Mouse (Mus musculus): ENCODE results near the gene Tsen54.
"Not testable (repeated sequence)": the region's sequence is repeated elsewhere in the genome, so short reads cannot be mapped to it uniquely, and the experiment has no call there.

Gene Tsen54

GRCm38 (mm10) chr11:115829036-115829435 lies 14.5 kb downstream of the Tsen54 start:
- no peak for DNase-seq (ENCODE audit: low spot score in 2 of 2)

DNA sequence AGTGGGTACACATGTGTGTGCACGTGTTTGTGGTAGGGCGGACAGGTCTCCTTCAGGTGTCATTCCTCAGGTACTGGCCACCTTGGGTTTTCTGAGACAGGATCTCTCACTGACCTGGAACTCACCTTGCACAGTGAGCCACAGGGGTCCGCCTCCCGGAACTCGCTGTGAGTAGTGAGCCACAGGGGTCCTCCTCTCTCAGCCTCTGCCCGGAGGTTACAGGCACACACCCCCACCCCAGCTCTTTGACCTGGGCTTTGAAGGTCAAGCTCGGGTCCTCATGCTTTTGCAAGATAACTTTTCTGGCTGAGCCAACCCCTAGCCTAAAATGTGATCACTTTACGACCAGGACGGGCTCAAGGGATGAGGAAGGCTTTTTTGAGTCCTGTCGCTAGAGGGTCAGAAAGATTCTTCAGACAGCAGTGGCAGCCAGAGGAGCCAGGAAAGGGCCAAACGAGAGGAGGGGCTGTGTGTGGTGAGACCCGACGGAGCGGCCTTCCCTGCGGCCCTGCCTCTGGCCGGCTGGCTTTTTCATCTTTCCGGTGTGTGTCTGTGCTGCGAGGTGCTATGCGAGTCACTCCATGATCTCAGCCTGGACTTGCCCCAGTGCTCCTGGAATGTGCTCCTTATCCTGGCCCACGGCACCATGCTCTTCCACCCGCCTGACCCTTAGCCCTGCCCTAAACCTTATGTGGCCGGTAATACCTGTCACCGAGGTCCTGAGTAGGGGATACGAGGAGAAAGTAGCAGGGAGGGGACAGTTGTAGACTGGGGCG lies 16.2 kb downstream of the Tsen54 start:
- DNase-seq (ENCODE audit: low spot score in 2 of 2): no peak

- DNase-seq (ENCODE audit: low spot score in 2 of 2): no peak
Observed at GRCm38 (mm10) chr11:115831518-115831917, 17.0 kb downstream of the Tsen54 start.

DNA sequence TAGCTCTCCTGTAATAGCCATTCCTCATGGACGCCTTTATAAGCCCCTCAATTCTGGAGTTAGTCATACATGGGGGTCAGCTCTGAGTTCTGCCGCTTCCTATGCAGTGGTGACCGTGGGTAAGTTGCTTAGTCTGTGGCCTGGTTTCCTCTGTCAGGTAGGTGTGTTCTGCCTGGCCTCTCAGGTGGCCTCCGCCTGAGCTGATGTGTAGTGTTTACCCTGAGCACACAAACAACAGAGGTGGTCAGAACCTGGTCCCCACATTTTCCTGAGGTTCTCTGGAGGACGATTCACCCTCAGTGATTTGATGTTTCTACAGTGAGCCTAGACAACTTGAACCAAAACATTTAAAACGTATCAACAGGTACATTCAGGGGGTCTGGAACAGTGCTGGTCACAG lies 17.5 kb downstream of the Tsen54 start:
- DNase-seq (ENCODE audit: low spot score in 2 of 2): no peak

DNA sequence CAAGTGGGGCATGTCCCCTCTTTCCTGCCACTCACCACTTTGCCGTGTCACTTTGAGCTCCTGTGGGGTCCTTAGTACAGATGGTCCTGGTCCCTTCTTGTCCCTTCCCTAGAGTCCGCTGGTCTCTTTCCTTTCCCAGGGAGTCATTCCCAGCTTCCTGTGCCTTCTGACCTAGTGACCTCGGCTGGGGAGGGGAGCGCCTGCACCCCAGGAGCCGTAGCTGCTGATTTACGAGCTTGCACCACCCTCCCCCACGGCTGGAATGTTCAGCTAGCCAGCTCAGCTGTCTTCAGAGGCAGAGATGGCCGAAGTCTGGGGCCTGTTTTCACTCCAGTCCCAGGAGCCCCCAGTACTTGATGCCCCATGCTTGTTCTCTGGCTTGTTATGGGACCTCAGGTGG lies 18.0 kb downstream of the Tsen54 start:
- no peak for DNase-seq (ENCODE audit: low spot score in 2 of 2)

DNA sequence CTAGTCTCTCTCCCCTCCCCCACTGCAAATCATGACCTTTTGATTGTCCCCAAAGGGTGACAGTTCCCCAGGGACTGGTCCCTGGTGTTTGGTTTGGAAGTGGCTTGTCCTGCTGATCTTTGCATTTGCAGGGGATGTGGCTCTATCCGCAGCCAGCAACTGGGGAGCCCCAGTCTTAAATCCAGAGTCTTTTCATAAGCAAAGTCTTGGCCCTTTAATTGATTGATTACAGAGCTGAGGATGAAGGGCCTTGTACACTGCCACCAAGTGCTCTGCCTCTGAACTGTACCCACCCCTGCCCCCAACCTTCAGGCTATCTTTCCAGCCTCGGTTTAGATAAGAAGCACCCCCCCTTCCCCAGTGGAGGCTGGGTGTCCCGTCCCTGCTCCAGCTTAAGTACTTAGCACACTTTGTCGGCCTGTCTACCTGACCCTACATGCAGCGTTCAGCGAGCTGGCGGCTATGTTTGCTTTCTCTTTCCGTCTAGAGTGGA lies 18.5 kb downstream of the Tsen54 start:
- no peak for DNase-seq (ENCODE audit: low spot score in 2 of 2)

DNA sequence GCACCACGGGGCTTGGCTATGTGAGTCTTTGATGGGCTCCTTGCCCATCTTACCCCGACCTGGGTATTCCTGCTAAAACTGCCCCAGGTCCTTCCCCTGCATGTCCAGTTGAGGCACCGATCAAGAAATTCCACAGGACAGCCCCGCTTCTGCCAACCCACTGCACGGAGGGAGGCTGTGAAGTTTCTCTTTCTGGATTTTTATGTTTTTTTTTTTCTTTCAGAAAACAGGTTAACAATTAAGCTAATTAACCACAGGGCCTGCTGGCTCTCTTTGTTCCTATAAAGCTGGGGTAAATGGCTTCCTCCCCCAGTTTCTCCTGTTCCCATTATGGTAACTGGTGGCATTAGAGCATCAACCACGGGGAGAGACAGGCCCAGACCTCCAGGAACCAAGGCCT lies 19.5 kb downstream of the Tsen54 start:
- no peak for DNase-seq (ENCODE audit: low spot score in 2 of 2)

DNA sequence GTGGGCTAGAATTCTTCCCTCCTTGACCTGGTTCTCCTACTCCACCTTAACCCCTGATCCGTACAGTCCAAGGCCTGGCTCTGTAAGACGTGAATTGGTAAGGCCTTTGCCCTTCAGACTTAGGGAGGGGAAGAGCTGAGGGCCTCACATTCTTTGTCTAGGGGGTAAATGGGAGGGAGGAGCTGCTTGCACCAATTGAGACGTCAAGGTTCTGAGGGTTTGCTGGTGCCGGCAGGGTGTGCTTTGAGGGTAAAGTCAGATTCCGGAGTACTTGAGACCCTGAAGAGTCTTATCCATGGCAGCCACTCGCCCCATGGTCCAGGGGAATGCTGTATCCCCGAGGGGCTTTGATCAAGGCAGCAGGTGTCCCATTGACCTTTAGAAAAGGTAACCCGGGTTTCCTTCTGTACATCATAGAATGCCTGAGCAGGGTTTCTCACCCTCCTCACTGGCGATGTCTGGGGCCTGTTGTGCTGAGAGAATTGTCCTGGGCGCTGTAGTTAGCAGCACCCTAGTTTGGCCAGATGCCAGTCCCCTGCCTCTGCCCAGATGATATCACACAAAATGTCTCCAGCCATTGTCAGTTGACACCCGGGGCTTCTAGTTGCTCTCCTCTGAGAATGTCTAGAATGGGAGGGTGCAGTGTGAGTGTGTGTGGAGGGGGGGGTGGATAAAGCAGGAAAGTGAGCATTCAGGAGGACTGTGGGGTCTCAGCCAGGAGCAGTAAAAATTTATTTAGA lies 22.3 kb downstream of the Tsen54 start:
- DNase-seq (ENCODE audit: low spot score in 2 of 2): no peak

DNA sequence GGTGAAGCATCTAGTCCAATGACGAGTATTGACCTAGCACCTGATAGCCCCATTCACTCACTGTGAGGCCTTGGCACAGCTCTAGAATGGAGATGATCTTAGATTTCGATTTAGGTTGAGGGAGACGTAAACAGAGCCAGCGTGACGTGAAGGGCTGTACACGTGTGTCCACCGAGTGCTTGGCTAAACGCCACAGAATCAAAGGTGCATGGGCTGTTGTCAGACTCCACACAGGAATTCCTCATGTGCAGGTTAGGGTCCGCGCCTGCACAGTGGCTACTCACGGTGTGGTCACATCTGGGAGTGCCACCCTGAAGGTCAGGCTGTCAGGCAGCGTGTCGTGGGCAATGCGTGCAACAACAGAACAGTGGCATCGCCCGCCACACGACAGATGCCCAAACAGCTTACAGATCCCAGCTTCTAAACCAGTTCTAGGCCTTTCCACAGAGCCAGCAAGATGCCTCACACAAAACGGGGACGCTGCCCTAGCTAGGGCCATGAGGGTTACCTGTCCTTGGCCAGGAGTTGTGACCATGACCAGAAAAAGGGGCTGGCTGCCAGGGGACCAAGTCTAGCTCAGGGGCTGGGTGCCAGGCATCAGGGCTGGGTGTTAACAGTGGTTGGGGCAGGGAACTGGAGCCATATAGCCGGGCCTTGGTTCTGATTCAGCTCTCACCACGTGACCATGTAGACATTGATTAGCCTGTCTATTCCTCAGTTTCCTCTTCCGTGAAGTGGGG lies 23.3 kb downstream of the Tsen54 start:
- no peak for DNase-seq (ENCODE audit: low spot score in 2 of 2)

- no peak for DNase-seq (ENCODE audit: low spot score in 2 of 2)
Observed at GRCm38 (mm10) chr11:115838895-115839311, 24.4 kb downstream of the Tsen54 start.

DNA sequence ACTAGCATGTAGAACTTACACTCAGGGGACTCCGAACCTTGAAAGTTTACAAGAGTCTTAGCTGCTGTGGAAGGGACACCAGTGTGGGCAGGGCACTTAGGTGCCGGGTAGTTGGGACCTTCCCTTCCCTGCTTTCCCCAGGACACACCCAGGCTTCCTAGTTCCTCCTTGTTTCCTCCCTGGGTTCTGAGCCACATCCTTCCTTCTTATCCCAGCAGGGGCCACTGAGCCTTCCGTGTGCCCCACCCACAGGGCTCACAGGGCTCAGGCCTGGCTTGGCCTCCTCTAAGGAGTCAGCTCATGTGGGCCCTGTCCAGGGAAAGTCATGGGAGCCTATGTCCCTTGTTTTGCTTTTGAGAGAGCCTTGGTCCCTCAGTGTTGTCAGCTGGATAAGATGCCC lies 25.2 kb downstream of the Tsen54 start:
- DNase-seq (ENCODE audit: low spot score in 2 of 2): no peak

DNA sequence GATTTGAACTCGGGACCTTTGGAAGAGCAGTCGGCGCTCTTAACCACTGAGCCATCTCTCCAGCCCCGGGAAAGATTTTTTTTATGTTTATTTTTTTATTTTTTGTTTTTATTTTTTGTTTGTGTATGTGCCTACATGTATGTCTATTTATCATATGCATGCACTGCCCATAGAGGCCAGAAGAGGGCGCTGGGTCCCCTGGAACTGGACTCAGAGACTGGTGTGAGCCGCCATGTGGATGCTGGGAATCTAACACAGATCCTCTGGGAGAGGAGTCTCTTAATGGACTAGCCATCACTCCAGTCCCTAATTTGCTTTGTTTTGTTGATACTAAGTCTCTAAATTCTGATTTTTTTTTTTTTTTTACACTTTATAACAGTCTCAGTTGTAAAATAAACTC lies 26.5 kb downstream of the Tsen54 start:
- DNase-seq (ENCODE audit: low spot score in 2 of 2): no peak

- peak; percentile 16 to 22 for DNase-seq (ENCODE audit: low spot score in 2 of 2)
Observed at GRCm38 (mm10) chr11:115841961-115842550, 27.5 kb downstream of the Tsen54 start.

DNA sequence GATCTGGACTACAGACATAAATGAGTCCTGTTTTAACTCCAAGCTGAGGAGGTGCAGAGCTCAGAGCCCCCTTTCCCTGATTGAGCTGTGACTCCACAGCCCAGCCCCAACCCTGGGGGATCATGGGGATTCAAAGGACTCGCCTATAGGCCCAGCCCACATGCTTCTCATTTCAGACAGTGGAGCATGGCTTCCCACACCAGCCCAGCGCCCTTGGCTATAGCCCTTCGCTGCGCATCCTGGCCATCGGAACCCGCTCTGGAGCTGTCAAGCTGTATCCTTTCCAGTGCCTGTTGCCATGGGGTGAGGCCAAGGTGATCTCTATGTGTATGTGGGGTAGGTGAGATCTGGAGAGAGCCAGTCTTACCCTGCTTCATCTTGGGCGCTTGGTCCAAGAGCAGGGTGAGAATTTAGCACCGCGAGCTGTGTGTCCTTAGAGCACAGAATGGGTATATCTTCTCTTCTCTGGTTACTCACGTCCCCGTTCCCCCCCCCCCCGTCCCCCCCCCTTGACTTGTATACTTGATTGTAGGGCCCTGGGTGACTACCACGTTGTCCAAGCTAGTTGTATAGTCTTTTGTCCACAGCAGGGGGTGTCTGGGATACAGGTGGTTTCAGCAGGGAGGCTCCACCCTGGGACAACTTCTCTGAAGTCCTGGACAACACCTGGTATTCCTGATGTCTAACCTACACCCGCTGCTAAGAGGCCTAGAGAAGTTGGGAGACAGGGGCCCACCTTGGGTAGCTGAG lies 28.8 kb downstream of the Tsen54 start:
- no peak for DNase-seq (ENCODE audit: low spot score in 2 of 2)

DNA sequence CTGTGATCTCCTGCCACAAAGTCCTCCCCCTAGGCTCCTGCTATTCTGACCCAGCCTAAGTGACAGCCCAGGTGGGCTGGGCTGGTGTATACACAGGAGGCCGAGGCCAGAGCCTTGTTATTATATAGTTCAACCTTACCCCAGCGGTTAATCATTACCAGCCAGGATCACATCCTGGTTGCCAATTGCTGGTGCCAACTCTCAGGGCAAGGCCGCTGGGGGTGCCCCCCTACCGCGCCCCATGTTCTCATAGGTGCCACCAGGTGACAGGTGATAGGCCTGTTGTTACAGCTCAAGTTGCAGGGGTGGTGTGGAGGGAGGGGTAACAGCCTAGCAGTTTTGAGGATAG lies 29.3 kb downstream of the Tsen54 start:
- no peak for DNase-seq (ENCODE audit: low spot score in 2 of 2)

DNA sequence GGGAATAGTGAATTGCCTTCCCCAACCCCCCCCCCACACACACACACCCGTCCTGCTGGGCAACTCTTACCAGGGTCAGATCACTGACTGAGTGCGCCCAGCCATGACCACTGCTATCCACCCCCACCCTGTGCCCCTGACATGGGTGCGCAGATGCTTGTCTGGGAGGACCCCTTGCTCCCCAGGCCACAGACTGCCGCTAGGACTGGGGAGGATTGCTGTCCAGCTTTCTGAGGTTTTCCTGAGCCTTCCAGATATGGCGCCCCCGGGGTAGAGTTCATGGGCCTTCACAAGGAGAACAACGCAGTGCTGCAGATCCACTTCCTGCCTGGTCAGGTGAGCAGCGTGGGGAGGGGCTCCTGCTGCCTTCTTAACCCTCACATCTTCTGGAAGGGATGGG lies 29.7 kb downstream of the Tsen54 start:
- DNase-seq (ENCODE audit: low spot score in 2 of 2): no peak

GRCm38 (mm10) chr11:115845819-115846218 lies 31.3 kb downstream of the Tsen54 start:
- no peak for DNase-seq (ENCODE audit: low spot score in 2 of 2)

DNA sequence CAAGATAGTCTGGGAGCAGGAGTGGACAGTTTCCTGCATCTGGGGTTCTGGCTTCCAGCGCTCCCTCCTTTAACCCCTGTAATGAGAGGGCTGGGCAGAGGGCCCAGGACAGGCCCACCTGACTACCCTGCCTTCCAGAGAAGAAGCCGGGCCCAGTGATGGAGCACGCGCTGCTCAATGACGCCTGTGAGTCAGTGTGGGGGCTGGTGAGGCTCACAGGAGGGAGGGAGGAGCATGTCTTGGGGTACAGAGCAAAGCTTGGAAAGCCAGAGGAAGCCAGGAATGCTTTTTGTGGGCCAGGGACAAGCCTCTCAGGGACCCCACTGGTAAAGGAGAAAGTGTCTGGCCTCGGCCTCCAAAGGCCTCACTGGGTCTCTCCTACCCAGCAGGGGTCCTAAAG lies 40.1 kb downstream of the Tsen54 start:
- no peak for DNase-seq (ENCODE audit: low spot score in 2 of 2)

DNA sequence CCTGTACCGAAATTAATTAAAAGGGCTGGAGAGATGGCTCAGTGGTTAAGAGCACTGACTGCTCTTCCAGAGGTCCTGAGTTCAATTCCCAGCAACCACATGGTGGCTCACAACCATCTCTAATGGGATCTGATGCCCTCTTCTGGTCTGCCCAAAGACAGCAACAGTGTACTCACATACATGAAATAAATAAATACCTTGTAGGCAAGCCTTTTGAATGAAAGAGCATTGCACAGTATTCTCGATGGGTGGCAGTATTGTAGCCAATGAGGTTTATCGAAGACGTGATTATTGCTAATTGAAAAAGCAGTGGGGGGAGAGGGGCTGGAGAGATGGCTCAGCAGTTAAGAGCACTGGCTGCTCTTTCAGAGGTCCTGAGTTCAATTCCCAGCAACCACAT lies 42.6 kb downstream of the Tsen54 start:
- not testable (repeated sequence) for DNase-seq (ENCODE audit: low spot score in 2 of 2)

DNA sequence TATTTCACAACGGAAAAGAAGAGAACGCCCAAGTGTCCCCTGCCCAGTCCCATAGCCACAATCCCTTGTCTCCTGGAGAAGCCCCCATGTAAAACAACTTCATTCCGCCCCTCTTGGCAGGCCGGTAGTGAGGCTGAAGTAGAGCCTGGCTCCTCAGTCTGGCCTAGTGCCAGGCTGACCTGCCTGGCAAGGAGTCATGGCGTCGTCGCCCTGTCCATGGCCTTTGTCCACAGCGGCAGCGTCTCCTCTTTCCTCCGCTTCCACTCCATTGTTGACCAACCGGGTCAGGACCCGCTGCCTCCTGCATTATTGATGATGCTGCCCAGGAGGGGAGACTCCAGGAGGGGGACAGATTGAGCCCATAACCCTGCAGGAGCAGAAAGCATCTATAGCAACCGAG lies 43.4 kb downstream of the Tsen54 start:
- DNase-seq (ENCODE audit: low spot score in 2 of 2): no peak

- no peak for DNase-seq (ENCODE audit: low spot score in 2 of 2)
Observed at GRCm38 (mm10) chr11:115858354-115858753, 43.8 kb downstream of the Tsen54 start, which contains the start of gene Myo15b. Myo15b (plus strand) TSS chr11:115858406.
